Mouse (Mus musculus): ENCODE results near the gene Ints1. TPM values are rescaled to one million over a fixed set of nuclear protein-coding genes. Genes with fewer than 3 reads are reported as not detected.
"Not testable (repeated sequence)": the region's sequence is repeated elsewhere in the genome, so short reads cannot be mapped to it uniquely, and the experiment has no call there.

Gene Ints1
- total RNA-seq, 1 experiment from 2014 or later: 32.7 TPM

GRCm38 (mm10) chr5:139764296-139764695, 11.2 kb downstream of the Ints1 start:
- ATAC-seq (replicated peaks; ENCODE audit: low read depth, poor library complexity, severe bottlenecking): peak; percentile 71

GRCm38 (mm10) chr5:139758096-139758495, 17.4 kb downstream of the Ints1 start:
- ATAC-seq (replicated peaks; ENCODE audit: low read depth, poor library complexity, severe bottlenecking): no peak

GRCm38 (mm10) chr5:139756586-139756985, 18.9 kb downstream of the Ints1 start:
- ATAC-seq (replicated peaks; ENCODE audit: low read depth, poor library complexity, severe bottlenecking): no peak

DNA sequence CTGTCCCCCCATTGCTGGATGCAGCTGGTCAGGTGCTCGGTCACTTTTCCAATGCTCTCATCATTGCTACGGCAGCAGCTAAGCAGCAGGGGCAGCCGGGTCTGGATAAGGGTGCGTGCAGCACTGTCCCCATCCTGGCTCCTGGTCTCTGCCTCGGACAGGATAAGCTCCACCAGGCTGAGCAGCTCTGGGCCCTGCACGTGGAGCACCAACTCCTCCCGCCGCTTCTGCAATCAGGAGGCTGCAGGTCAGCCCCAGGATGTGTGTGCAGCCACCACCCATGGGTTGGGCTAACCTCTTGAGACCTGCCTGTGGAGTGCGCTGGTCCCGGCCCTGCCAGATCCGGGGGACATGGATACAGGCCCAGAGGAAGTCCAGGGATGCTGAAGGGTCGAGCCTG, 19.3 kb downstream of the Ints1 start:
- ATAC-seq (replicated peaks; ENCODE audit: low read depth, poor library complexity, severe bottlenecking): no peak

GRCm38 (mm10) chr5:139754753-139755152, 20.7 kb downstream of the Ints1 start:
- peak; percentile 48 for ATAC-seq (replicated peaks; ENCODE audit: low read depth, poor library complexity, severe bottlenecking)

GRCm38 (mm10) chr5:139750535-139750934, 24.9 kb downstream of the Ints1 start:
- peak; percentile 46; the same call in 1 of the 2 replicates for ATAC-seq (replicated peaks; ENCODE audit: low read depth, poor library complexity, severe bottlenecking)

DNA sequence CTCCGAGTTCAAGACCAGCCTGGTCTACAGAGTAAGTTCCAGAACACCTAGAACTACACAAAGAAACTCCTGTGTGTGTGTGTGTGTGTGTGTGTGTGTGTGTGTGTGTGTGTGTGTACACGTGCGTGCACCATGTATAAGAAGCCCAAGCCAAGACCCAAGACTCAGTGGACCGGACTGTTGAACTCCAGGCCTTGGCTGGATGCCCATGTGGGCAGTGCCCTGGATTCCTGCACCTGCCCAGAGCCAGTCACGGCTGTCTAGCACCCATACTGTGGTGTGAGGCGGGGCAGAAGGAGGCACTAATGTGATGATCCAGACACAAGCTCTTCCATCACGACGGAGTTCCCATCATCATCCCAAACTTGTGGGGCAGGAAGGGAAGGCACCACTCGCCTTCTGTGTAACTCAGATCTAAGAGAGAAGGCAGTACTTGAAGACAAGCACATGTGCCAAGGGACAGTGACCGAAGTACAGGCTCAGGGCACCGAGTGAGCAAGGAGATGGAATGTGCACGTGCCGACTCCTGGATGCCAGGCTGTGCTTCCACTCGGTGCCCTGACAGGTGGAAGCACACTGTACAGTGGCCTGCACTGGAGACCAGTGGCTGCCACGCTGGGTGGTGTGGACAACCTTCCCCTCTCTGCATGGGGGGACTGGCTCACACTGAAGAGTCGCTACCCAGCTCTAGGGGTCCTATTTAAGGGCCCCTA, 25.9 kb downstream of the Ints1 start:
- ATAC-seq (replicated peaks; ENCODE audit: low read depth, poor library complexity, severe bottlenecking): no peak

DNA sequence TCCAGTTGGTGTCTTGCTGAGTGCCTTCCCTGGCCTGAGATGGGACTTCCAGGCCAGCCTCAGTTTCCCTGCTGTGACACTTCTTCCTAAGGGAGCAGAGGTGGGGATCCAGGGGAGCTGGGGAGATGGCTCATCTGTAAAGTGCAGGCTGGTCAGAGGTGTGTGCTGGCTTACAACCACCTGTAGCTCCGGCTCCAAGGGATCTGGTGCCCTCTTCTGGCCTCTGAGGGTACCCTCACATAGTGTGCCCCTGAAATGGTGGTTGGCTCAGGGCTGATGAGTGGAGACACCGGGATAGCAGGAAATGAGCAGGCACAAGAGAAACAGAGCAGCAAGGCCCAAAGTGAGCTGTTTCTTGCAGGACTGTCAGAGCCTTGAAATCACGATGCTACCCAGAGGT, 29.7 kb downstream of the Ints1 start:
- ATAC-seq (replicated peaks; ENCODE audit: low read depth, poor library complexity, severe bottlenecking): peak; percentile 86

DNA sequence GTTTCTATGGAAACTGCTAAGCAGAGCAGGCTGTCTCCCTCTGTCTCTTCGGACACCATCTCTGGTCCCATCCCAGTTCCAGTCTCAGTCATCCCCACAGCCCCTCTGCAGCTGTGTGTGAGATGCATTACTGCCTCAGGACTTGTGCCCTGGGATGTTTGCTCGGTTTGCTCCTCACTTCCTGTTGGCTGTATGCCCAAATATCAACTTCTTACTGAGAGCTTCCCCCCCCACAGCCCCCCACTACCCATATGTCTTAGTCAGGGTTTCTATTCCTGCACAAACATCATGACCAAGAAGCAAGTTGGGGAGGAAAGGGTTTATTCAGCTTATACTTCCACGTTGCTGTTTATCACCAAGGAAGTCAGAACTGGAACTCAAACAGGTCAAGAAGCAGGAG, 32.8 kb downstream of the Ints1 start:
- not testable (repeated sequence) for ATAC-seq (replicated peaks; ENCODE audit: low read depth, poor library complexity, severe bottlenecking)

DNA sequence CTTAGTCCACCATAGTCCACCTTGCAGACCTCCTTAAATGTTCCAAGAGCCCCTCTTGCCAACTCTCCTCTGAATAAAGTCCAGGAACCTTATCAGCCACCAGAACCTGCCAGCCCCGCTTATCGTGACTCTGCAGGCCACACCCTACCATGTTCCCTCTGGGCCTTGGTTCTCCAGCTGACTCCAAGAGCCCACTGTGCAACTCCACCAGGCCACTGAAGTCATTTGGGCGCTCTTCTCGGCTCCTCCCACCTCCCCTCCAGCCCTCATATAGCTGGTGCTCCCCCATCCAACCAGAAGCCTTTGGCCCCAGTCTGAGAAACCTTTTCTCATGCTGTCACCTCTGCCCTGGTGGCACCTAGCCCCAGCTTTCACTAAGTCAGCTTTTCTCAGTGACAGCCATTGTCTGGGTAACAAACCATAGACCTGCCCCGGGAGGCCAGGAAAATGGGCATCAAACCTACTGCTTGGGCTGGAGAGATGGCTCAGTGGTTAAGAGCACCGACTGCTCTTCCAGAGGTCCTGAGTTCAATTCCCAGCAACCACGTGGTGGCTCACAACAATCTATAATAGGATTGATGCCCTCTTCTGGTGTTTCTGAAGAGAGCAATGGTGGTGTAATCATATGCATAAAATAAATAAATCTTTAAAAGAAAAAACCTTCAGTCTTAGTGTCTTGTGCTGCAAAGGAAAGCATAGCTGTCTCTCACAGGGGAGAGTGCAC, 36.7 kb downstream of the Ints1 start:
- ATAC-seq (replicated peaks; ENCODE audit: low read depth, poor library complexity, severe bottlenecking): peak; percentile 31

DNA sequence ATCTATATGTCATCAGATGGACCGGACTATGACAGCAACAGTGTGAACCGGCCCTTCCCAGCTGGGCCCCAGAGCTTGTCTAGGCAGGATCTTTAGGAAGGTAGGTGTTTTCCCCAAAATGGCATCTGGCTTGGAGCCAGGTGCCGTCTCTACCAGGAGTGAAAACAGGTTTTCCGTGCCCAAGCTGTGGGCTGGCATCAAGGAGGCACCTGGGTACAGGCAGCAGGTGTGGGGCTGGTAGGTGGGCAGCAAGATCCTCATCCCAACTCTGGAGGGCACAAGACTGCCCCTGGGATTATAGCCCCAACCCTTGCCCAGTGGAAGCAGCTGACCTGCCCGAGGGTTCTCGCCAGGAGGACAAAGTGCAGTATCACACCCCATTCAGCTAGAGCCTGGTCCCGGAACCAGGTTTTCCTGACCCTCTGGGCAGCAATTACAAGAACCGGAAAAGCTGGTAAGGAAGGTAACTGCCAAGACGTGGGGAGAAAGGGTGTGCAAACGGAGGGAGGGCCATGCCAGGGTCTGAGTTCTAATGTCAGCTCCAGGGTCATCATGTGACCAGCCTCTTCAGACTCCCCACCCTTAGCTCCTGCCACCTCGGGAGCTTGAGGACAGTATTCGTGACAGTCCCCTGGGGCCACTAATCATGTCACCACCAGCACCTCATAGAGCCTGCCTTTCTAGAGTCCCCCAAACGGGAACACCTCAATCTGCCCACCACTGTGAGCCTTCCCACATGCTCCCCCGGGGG, 37.5 kb downstream of the Ints1 start:
- ATAC-seq (replicated peaks; ENCODE audit: low read depth, poor library complexity, severe bottlenecking): no peak; the same call in 1 of the 2 replicates

- no peak for ATAC-seq (replicated peaks; ENCODE audit: low read depth, poor library complexity, severe bottlenecking)
These were observed 39.0 kb downstream of the Ints1 start for GRCm38 (mm10) chr5:139736504-139736940.

DNA sequence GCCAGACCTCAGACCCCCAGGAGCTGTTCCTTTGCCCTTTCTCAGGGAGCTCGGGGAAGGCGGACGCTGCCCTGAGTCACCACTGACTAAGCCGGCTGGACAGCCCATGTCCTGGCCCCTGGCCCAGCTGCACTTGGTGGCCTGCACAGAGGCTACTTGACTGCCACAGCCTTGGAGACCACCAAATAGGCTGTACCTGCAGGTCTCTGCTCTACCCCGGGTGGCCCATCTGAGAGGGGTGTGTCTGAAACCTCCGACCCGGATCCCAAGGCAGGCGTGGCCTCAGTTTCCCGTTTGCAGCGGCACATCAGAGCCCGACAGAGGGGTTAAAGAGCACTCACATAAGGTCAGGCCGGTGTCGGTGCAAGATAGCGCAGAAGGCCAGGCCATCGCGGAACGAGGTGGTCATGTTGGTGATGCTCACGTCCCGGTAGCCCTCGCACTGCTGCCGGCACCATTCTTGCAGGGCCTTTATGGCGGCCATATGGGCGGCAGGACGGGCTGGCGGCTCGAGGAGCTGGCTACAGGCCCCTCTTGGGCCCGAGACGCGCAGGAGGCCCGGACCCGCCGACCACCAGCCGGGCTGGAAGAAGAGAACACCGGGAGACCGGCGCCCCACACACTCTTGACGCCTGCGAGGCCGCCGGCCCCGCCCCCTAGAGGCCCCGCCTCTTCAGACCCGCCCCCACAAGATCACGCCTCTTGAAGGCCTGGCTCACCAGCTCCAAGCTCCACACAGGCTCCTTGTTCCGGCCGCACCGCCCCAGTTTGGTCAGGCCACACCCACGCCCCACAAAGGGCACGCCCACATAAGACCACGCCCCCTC, 39.6 kb downstream of the Ints1 start, which contains the start of gene Micall2:
Gene Micall2 (minus strand): TSS at position 660 of the 827 bp plus-strand sequence.
- ATAC-seq (replicated peaks; ENCODE audit: low read depth, poor library complexity, severe bottlenecking): peak; percentile 67

DNA sequence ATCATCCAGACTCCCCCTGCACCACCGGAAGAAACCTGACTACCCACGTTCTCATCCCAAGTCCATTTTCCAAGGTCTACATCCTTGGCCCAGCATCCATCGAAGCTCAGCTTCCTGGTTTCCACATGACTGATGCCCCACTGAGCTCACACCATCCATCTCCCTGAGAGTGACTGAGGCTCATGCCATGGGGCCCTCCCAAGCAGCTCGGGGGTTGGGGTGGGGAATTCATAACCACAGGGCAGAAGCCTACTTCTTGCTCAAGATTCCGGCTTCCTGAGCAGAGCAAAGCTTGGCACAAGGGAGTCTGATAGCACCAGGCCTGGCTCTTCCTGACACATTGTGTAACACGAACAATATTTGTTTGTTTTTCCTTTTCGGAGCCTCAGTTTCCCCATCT, 40.7 kb downstream of the Ints1 start:
- peak; percentile 23 for ATAC-seq (replicated peaks; ENCODE audit: low read depth, poor library complexity, severe bottlenecking)

GRCm38 (mm10) chr5:139734016-139734415, 41.5 kb downstream of the Ints1 start:
- ATAC-seq (replicated peaks; ENCODE audit: low read depth, poor library complexity, severe bottlenecking): peak; percentile 66

DNA sequence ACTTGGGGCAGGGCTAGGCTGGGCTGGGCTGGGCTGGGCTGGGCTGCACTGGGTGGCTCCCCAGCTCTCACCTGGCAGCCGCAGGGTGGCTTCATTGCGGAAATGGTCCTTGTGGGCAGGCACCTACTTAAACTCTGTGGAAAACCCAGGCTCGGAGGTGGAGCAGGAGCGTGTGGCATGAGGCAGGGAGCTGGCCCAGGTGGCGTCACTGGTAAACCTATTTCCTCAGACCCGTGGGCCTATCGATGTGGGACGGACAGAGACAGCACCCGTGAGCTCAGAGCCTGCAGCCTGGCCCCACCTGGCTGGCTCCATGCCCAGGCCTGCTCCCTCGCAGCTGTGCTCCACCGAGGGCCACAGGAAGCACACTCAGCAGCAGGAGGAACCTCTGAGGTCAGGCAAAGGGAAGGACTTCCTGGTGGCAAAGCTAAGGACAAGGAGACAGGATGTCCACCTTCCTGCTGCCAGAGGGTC, 42.8 kb downstream of the Ints1 start:
- ATAC-seq (replicated peaks; ENCODE audit: low read depth, poor library complexity, severe bottlenecking): 0 out of 2 replicates have a peak, but pooled peaks have one; percentile 4

DNA sequence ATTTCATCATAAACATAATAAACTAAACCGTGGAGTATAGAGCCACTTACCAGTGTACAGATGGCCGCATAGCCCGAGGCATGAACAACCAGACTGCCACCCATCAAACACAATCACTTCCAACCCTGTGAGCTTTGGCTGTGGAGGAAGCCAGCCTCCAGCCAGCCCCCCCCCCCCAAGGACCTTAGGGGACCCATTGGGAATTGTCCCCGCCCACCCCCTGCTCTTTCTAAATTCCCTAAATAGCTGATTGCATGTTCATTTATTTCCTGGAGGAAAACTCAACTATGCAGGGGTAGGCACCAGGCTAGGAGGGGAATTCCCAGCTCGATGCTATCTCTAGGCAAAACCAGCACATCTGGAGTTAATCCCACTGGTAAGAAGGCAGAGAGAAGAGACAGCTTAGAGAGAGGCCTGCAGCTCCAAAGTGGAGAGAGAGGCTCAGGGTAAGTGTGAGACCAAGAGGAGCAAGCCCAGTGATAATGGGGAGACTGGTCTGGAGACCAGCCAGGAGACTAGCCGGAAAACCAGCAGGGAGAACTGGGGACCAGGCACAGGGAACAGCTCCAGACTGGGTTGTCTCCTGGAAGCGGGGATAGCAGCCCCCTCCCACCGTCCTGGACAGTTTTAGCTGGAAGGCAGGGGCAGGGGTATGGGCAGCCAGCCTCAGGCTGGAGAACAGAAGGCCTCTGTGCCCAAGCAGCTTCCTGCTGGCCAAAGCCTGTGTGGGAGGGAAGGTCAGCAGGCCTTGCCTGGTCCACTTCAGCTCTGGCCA, 44.6 kb downstream of the Ints1 start:
- no peak for ATAC-seq (replicated peaks; ENCODE audit: low read depth, poor library complexity, severe bottlenecking)

GRCm38 (mm10) chr5:139727261-139727660, 48.2 kb downstream of the Ints1 start:
- ATAC-seq (replicated peaks; ENCODE audit: low read depth, poor library complexity, severe bottlenecking): no peak

- ATAC-seq (replicated peaks; ENCODE audit: low read depth, poor library complexity, severe bottlenecking): 0 out of 2 replicates have a peak, but pooled peaks have one; percentile 30
These were observed 49.3 kb downstream of the Ints1 start for GRCm38 (mm10) chr5:139726186-139726585.

Data from common myeloid progenitor, adult 5-6 weeks (primary cell).